Mouse (Mus musculus): ENCODE data around the gene Tnfsf8. TPM values are rescaled to one million over a fixed set of nuclear protein-coding genes. Genes with fewer than 3 reads are reported as not detected.

Gene Tnfsf8
- total RNA-seq, 2 experiments from 2014 or later = not detected

DNA sequence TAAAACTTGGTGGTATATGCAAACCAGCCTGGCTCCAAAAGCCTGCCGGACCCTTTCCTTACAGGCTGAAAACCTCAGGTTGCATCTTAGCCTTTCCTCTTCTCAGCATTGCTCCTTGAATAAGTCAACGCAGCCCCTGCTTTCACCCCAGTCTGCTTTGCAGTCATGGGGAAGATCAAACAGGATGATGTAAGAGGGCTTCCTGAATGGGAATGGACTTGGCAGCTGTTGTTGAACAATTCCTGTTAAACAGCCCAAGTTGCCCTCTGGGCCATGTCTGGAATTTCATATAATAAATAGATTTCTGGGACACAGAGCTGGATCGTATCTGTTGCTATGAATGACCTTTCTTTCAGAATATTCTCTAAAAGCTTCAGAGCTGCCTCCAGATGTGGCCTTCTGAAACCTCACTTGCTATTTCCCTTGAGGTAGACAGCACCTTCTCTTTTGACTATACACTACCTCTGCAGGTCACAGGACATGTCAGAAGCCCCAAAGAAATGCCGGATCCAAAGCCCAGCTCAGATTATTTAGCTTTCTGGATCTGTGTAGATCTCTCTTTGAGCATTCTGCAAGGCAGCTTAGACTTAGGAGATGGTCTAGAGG is 1.0 kb upstream of the Tnfsf8 start:
- H3K4me3 ChIP-seq = no peak overlapping the region
- TF ChIP-seq CTCF (IDR thresholded peaks at IDR 0.05) = no peak
- intact Hi-C loops (cut with DNase I) = no loop called here
- no peak for DNase-seq (ENCODE audit: extremely low spot score in 1 of 2, low spot score in 2 of 2)
- H3K27ac ChIP-seq = no peak overlapping the region

DNA sequence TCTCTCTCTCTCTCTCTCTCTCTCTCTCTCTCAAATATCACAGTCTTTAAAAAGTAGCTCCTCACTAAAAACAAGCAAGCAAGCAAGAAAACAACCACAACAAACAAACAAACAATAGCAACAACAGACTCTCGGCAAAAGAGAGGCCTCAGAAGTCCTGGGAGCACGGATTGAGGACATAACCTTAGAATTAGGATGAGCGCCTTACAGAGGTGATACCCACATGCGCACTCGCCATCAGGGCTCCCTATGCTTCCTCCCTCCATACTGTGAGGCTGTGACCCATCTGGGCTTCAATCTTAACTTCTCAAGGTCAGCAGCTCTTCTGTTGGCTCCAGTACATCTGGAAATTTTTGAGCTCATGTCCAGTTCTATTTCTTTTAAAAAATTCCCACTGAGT is 911 bp downstream of the Tnfsf8 start:
- DNase-seq (ENCODE audit: extremely low spot score in 1 of 2, low spot score in 2 of 2) = no peak
- intact Hi-C loops (cut with DNase I) = no loop called here
- TF ChIP-seq CTCF (IDR thresholded peaks at IDR 0.05) = no peak
- no peak overlapping the region for H3K4me3 ChIP-seq
- H3K27ac ChIP-seq = no peak overlapping the region

DNA sequence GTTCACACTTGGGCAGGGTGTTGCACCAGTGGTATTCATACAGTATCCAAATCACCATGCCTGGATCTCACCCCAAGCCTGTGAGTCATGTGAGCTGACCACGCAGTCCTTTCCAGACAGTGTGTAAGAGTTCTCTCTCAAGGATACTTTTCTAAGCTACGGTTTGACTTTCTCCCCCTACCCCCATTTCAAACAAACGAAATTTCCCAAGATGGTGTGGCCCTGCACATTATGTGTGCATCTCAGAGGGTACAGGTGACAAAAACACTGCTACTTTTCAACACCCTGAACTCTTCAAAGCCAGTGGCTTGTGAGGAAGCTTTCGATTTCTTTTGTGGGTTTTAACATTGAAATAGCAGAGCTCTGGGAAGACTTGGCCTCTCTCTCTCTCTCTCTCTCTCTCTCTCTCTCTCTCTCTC is 1.4 kb downstream of the Tnfsf8 start:
- DNase-seq (ENCODE audit: extremely low spot score in 1 of 2, low spot score in 2 of 2) = no peak
- Histone ChIP-seq H3K4me3 (no peak overlapping the region), H3K27ac (no peak overlapping the region)
- intact Hi-C loops (cut with DNase I) = no loop called here
- no peak for TF ChIP-seq CTCF (IDR thresholded peaks at IDR 0.05)

DNA sequence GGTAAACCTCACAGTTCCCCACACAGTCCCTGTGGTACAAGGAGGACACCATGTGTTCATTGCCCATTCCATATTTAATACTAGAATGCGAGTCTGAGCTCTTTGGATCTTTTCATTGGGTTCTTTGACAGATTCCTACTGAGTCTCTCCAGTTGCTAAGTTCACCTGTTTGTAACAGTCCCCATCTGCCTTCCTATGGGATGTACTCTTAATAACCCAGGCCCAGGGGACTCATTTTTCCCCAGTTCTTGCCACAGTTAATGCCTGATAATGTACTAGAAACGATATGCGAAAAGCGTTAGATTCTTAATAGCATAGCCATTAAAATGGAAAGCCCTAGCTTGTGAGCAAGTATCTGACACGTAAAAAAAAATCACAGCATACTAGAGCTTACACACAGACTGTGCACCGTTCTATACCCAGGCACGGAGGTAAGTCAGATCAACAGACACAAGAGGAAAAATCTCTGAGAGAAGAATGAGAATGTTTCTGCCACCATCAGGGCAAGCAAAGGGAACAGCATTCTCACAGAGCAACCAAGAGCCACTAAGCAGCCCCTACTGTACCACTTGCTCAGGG is 2.4 kb downstream of the Tnfsf8 start:
- no peak for DNase-seq (ENCODE audit: extremely low spot score in 1 of 2, low spot score in 2 of 2)
- no peak for TF ChIP-seq CTCF (IDR thresholded peaks at IDR 0.05)
- Histone ChIP-seq H3K4me3 (no peak overlapping the region), H3K27ac (no peak overlapping the region)
- intact Hi-C loops (cut with DNase I) = no loop called here

DNA sequence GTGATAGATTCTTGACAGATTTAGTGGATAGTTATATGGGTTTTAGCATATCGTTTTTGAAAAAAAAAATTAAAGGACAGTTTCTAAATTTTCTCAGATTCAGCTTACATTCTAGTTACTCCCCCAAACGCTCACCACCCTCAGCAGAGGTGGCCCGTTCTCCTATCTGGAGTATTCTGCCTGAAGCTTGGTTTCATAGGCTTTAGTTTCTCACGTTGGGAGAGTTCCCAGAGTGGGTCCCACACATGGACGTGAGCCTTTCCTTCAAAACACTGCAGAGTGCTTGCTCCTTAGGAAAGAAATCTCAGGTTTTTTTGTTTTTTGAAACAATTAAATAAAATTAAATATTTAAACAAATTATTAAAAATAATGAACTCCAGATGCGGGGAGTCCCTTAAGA is 4.4 kb downstream of the Tnfsf8 start:
- DNase-seq (ENCODE audit: extremely low spot score in 1 of 2, low spot score in 2 of 2) = no peak
- intact Hi-C loops (cut with DNase I) = no loop called here
- H3K4me3 ChIP-seq = no peak overlapping the region
- no peak for TF ChIP-seq CTCF (IDR thresholded peaks at IDR 0.05)
- H3K27ac ChIP-seq = no peak overlapping the region

- no peak for DNase-seq (ENCODE audit: extremely low spot score in 1 of 2, low spot score in 2 of 2)
- H3K27ac ChIP-seq = no peak overlapping the region
- no peak for TF ChIP-seq CTCF (IDR thresholded peaks at IDR 0.05)
- intact Hi-C loops (cut with DNase I) = no loop called here
- no peak overlapping the region for H3K4me3 ChIP-seq
Measured at GRCm38 (mm10) chr4:63853782-63854386, 7.3 kb downstream of the Tnfsf8 start.

- Histone ChIP-seq H3K27ac (no peak overlapping the region), H3K4me3 (no peak overlapping the region)
- DNase-seq (ENCODE audit: extremely low spot score in 1 of 2, low spot score in 2 of 2) = no peak
- intact Hi-C loops (cut with DNase I) = no loop called here
- TF ChIP-seq CTCF (IDR thresholded peaks at IDR 0.05) = no peak
Measured at GRCm38 (mm10) chr4:63850082-63850481, 11.1 kb downstream of the Tnfsf8 start.

- no peak overlapping the region for H3K27ac ChIP-seq
- H3K4me3 ChIP-seq = no peak overlapping the region
- DNase-seq (ENCODE audit: extremely low spot score in 1 of 2, low spot score in 2 of 2) = no peak
- intact Hi-C loops (cut with DNase I) = no loop called here
- TF ChIP-seq CTCF (IDR thresholded peaks at IDR 0.05) = no peak
Measured at GRCm38 (mm10) chr4:63846881-63847597, 14.1 kb downstream of the Tnfsf8 start.

- no peak for DNase-seq (ENCODE audit: extremely low spot score in 1 of 2, low spot score in 2 of 2)
- H3K27ac ChIP-seq = no peak overlapping the region
- H3K4me3 ChIP-seq = no peak overlapping the region
- intact Hi-C loops (cut with DNase I) = loop anchor here (2.0 kb wide), 1 partner anchor 337 kb away; no protein-coding TSS in a partner anchor
- TF ChIP-seq CTCF (IDR thresholded peaks at IDR 0.05) = no peak
Measured at GRCm38 (mm10) chr4:63845760-63846159, 15.4 kb downstream of the Tnfsf8 start.

DNA sequence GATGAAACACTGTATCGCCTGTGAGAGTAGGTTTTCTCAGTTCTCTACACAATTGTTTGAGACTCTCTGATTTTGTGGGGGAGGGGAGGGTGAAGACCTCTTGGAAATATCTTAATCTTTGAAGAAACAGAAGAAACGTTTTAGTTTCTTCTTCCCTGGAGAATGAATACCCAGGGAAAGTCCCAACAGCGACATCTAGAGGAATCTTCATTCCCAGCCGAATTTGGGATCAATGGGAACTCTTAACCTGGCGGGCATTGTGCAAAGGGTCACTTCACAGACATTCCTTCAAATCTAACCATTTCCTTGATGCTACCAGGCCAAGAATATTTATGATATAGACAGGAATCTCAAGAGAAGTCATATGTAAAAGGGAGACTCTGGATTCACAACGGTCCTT is 17.2 kb downstream of the Tnfsf8 start:
- Histone ChIP-seq H3K27ac (no peak overlapping the region), H3K4me3 (no peak overlapping the region)
- DNase-seq (ENCODE audit: extremely low spot score in 1 of 2, low spot score in 2 of 2) = peak; percentile 20 to 35
- TF ChIP-seq CTCF (IDR thresholded peaks at IDR 0.05) = peak; percentile 81
- intact Hi-C loops (cut with DNase I) = loop anchor here (1.0 to 5.0 kb wide), 6 partner anchors 103 to 648 kb away; partner anchors contain the start of gene Tex48

DNA sequence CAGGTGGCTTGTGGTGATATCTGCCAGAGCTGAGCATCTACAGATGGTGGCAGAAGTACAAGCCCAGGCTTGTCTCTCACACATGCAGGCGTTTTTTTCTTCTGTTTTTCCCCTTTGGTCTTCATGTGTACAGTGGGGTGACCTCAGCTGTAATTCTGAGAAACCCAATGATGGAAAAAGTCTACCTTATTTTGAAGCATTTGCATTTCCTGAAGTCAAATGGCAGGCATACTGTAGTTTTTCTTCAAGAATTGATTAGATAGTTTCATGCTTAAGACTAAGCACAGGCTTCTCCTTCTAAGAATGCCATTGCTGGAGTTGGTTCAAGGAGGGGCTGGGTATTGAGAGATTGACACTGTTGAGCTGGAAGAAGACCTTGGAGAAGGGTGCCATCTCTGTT is 18.9 kb downstream of the Tnfsf8 start:
- no peak overlapping the region for H3K4me3 ChIP-seq
- intact Hi-C loops (cut with DNase I) = loop anchor here (2.0 to 5.0 kb wide), 4 partner anchors 105 to 650 kb away; partner anchors contain the start of gene Tex48

DNA sequence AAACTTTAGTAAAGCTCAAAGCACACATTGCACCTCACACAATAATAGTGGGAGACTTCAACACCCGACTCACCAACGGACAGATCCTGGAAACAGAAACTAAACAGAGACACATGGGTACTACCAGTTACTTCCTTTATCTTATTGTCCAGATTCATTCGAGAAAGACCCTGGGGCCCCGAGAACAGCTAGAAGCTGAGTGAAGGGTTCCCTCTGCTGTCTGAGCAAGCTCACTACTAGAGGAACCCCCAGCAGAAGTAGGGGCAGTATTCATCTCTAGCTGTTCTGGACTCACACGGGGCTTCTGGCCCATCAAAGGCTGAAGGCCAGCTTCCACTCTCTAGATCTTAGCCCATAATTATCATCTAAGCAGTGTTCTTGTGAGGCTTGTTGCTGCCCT is 20.7 kb downstream of the Tnfsf8 start:
- H3K4me3 ChIP-seq = no peak overlapping the region
- no peak overlapping the region for H3K27ac ChIP-seq
- peak; percentile 54 for TF ChIP-seq CTCF (IDR thresholded peaks at IDR 0.05)
- no peak for DNase-seq (ENCODE audit: extremely low spot score in 1 of 2, low spot score in 2 of 2)
- intact Hi-C loops (cut with DNase I) = loop anchor here (5.0 kb wide), 3 partner anchors 107 to 652 kb away; partner anchors contain the start of gene Tex48

More for the DNA sequence above, 18.9 kb downstream of the Tnfsf8 start:
- no peak for TF ChIP-seq CTCF (IDR thresholded peaks at IDR 0.05)
- H3K27ac ChIP-seq = no peak overlapping the region
- no peak for DNase-seq (ENCODE audit: extremely low spot score in 1 of 2, low spot score in 2 of 2)

All from left cerebral cortex, adult 2 months (tissue).